Mouse (Mus musculus): ENCODE data around the gene Crocc2. TPM values are rescaled to one million over a fixed set of nuclear protein-coding genes. Genes with fewer than 3 reads are reported as not detected.

Crocc2 gene
- total and polyA plus RNA-seq, 3 experiments: not detected

DNA sequence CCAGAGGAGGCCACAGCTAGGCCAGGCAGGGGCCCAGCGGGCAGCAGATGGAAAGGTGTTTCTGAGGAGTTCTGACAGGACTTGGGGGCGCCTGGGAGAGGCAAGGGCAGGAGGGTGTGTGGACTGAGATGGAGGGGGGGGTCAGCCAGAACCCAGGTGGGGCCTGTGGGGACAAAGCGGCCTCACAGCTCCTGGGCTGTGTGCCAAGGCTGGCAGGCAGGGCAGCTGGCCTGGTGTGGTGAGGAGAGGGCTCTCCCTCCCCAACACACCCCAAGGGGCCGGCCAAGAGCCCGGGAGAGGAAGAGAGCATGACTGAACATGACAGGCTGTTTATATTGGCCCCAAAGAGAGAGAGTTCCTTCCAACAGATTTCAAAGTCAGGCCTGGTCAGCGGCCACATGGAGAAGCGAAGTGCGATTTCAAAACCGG, 41.7 kb downstream of the Crocc2 start:
- Histone ChIP-seq H3K9ac (ENCODE audit: control insufficient read depth, low read depth, low read length, poor library complexity, severe bottlenecking) (no peak overlapping the region), H3K4me1 (ENCODE audit: control insufficient read depth in 1 of 2, insufficient read depth in 2 of 2, low read length in 2 of 2) (no peaks in the 10 kb centered on the region), H3K79me2 (ENCODE audit: control insufficient read depth, insufficient read depth, low read length, poor library complexity) (no peaks in the 10 kb centered on the region), H3K9me3 (replicated peaks; ENCODE audit: insufficient read depth, low read length) (no peaks in the 10 kb centered on the region), H3K27me3 (ENCODE audit: control insufficient read depth in 1 of 2, insufficient read depth in 2 of 2, low read length in 2 of 2) (no peaks in the 10 kb centered on the region), H3K4me3 (ENCODE audit: control insufficient read depth in 1 of 2, insufficient read depth in 1 of 2, low read depth in 2 of 2, low read length in 2 of 2) (no peak overlapping the region), H3K27ac (ENCODE audit: control insufficient read depth, low read depth, low read length) (no peak overlapping the region), H3K36me3 (ENCODE audit: control insufficient read depth in 1 of 2, insufficient read depth in 2 of 2, low read length in 2 of 2) (no peaks in the 10 kb centered on the region)
- TF ChIP-seq MXI1 (IDR thresholded peaks at IDR 0.05; ENCODE audit: low read depth, low read length) (no peak), POLR2AphosphoS2 (IDR thresholded peaks at IDR 0.05; ENCODE audit: low read length) (no peak), TCF12 (IDR thresholded peaks at IDR 0.05; ENCODE audit: low read depth, low read length) (no peak), MYB (IDR thresholded peaks at IDR 0.05; ENCODE audit: low read depth, low read length) (no peak), GATA1 (IDR thresholded peaks at IDR 0.05; ENCODE audit: low read depth, low read length) (no peak), SIN3A (IDR thresholded peaks at IDR 0.05; ENCODE audit: low read length) (no peak), CHD2 (IDR thresholded peaks at IDR 0.05; ENCODE audit: low read length) (no peak), CHD1 (IDR thresholded peaks at IDR 0.05; ENCODE audit: low read depth, low read length) (no peak), CTCF (IDR thresholded peaks at IDR 0.05 in 2 of 3, conservative IDR thresholded peaks at IDR 0.05 in 1 of 3; ENCODE audit: control insufficient read depth in 1 of 3, insufficient read depth in 1 of 3, low read depth in 2 of 3, low read length in 3 of 3, poor library complexity in 1 of 3, severe bottlenecking in 1 of 3) (no peak), NELFE (IDR thresholded peaks at IDR 0.05; ENCODE audit: low read depth, low read length) (no peak), KAT2A (conservative IDR thresholded peaks at IDR 0.05; ENCODE audit: low read depth, low read length) (no peak), TAL1 (IDR thresholded peaks at IDR 0.05; ENCODE audit: low read length) (no peak), E2F4 (IDR thresholded peaks at IDR 0.05; ENCODE audit: borderline replicate concordance, low read depth, low read length) (no peak)
- no peak for DNase-seq (ENCODE audit: low read depth, low spot score)

DNA sequence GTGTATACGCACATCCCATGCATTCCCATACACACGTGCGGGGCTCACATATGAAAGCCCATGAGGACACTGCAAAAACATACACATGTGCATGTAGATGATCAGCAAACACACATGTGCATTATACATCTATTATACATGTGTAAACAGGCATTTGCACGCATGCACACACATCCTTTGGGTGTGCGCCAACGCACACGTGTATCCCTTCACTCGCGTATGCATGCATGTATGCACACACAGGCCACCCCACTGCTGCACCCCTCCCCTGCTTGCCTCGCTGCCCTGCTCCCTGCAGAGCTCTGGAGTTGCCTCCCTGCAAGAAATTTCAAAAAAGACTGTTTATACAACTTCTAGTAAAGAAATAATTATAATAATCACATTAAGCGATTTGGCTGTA, 42.5 kb downstream of the Crocc2 start:
- Histone ChIP-seq H3K9ac (ENCODE audit: control insufficient read depth, low read depth, low read length, poor library complexity, severe bottlenecking) (no peak overlapping the region), H3K79me2 (ENCODE audit: control insufficient read depth, insufficient read depth, low read length, poor library complexity) (no peaks in the 10 kb centered on the region), H3K9me3 (replicated peaks; ENCODE audit: insufficient read depth, low read length) (no peaks in the 10 kb centered on the region), H3K4me3 (ENCODE audit: control insufficient read depth in 1 of 2, insufficient read depth in 1 of 2, low read depth in 2 of 2, low read length in 2 of 2) (no peak overlapping the region), H3K27ac (ENCODE audit: control insufficient read depth, low read depth, low read length) (no peak overlapping the region), H3K4me1 (ENCODE audit: control insufficient read depth in 1 of 2, insufficient read depth in 2 of 2, low read length in 2 of 2) (no peaks in the 10 kb centered on the region), H3K36me3 (ENCODE audit: control insufficient read depth in 1 of 2, insufficient read depth in 2 of 2, low read length in 2 of 2) (no peaks in the 10 kb centered on the region), H3K27me3 (ENCODE audit: control insufficient read depth in 1 of 2, insufficient read depth in 2 of 2, low read length in 2 of 2) (no peaks in the 10 kb centered on the region)
- DNase-seq (ENCODE audit: low read depth, low spot score): no peak
- no peak for TF ChIP-seq UBTF (IDR thresholded peaks at IDR 0.05; ENCODE audit: borderline replicate concordance, insufficient read depth, low read depth, low read length)
- no peak for TF ChIP-seq JUND (IDR thresholded peaks at IDR 0.05; ENCODE audit: low read depth, low read length)
- no peak for TF ChIP-seq RCOR1 (IDR thresholded peaks at IDR 0.05; ENCODE audit: low read depth, low read length)
- TF ChIP-seq RAD21 (IDR thresholded peaks at IDR 0.05; ENCODE audit: low read depth, low read length): no peak
- TF ChIP-seq TCF12 (IDR thresholded peaks at IDR 0.05; ENCODE audit: low read depth, low read length): no peak
- TF ChIP-seq ETS1 (IDR thresholded peaks at IDR 0.05; ENCODE audit: low read depth, low read length): no peak
- TF ChIP-seq MAZ (IDR thresholded peaks at IDR 0.05; ENCODE audit: low read depth, low read length): no peak
- no peak for TF ChIP-seq CTCF (IDR thresholded peaks at IDR 0.05 in 2 of 3, conservative IDR thresholded peaks at IDR 0.05 in 1 of 3; ENCODE audit: control insufficient read depth in 1 of 3, insufficient read depth in 1 of 3, low read depth in 2 of 3, low read length in 3 of 3, poor library complexity in 1 of 3, severe bottlenecking in 1 of 3)
- no peak for TF ChIP-seq EP300 (IDR thresholded peaks at IDR 0.05; ENCODE audit: low read depth in 1 of 2, low read length in 2 of 2)
